Mouse (Mus musculus): ENCODE results near the gene Tyms. TPM values are rescaled to one million over a fixed set of nuclear protein-coding genes. Genes with fewer than 3 reads are reported as not detected.

The Tyms gene
- 39.4 TPM for polyA plus RNA-seq (2012; fragmentation: generic; extraction: Trizol)

GRCm38 (mm10) chr5:30072825-30073821, at the start of gene Tyms:
Gene Tyms, minus strand, starts transcription at chr5:30073617.
- peaks cover 20% of the 10 kb centered on the region for H3K36me3 ChIP-seq (ENCODE audit: control insufficient read depth, insufficient read depth)
- H3K4me3 ChIP-seq: peak within 1 kb of the TSS; percentile 89
- no peak for TF ChIP-seq SRF (IDR thresholded peaks at IDR 0.05; ENCODE audit: control insufficient read depth, insufficient read length, low read depth)
- TF ChIP-seq MAX (IDR thresholded peaks at IDR 0.05; ENCODE audit: low read depth): no peak
- TF ChIP-seq POLR2AphosphoS2 (IDR thresholded peaks at IDR 0.05; ENCODE audit: insufficient read length, low read depth): peak; percentile 85
- TF ChIP-seq REST (IDR thresholded peaks at IDR 0.05; ENCODE audit: insufficient read depth, insufficient read length): no peak
- peak; percentile 85 for TF ChIP-seq POLR2A (IDR thresholded peaks at IDR 0.05; ENCODE audit: insufficient read length, low read depth)
- peak; percentile 73 for TF ChIP-seq E2F4 (IDR thresholded peaks at IDR 0.05; ENCODE audit: insufficient read depth)
- peak; percentile 89 for TF ChIP-seq USF1 (IDR thresholded peaks at IDR 0.05; ENCODE audit: low read depth)
- TF ChIP-seq MYOD1 (IDR thresholded peaks at IDR 0.05; ENCODE audit: control insufficient read depth in 1 of 3, insufficient read length in 2 of 3, low read depth in 2 of 3): no peak
- peak within 1 kb of the TSS; percentile 37 for H3ac ChIP-seq (ENCODE audit: control insufficient read depth, insufficient read length)
- peaks cover 14% of the 10 kb centered on the region for H3K79me2 ChIP-seq (ENCODE audit: control insufficient read depth, insufficient read depth)
- H3K27me3 ChIP-seq (ENCODE audit: control insufficient read depth, insufficient read depth, insufficient read length): no peaks in the 10 kb centered on the region
- H3K4me2 ChIP-seq (ENCODE audit: low read depth): peak within 1 kb of the TSS; percentile 79

- Histone ChIP-seq H3ac (ENCODE audit: control insufficient read depth, insufficient read length) (no peak overlapping the region), H3K79me2 (ENCODE audit: control insufficient read depth, insufficient read depth) (no peaks in the 10 kb centered on the region), H3K4me3 (no peak overlapping the region), H3K27me3 (ENCODE audit: control insufficient read depth, insufficient read depth, insufficient read length) (no peaks in the 10 kb centered on the region), H3K4me2 (ENCODE audit: low read depth) (no peak overlapping the region), H3K36me3 (ENCODE audit: control insufficient read depth, insufficient read depth) (peaks cover 44% of the 10 kb centered on the region)
- TF ChIP-seq TCF12 (IDR thresholded peaks at IDR 0.05; ENCODE audit: insufficient read depth, poor library complexity, severe bottlenecking) (no peak), MAX (IDR thresholded peaks at IDR 0.05; ENCODE audit: low read depth) (no peak), REST (IDR thresholded peaks at IDR 0.05; ENCODE audit: insufficient read depth, insufficient read length) (no peak), MYOD1 (IDR thresholded peaks at IDR 0.05; ENCODE audit: control insufficient read depth in 1 of 3, insufficient read length in 2 of 3, low read depth in 2 of 3) (no peak), POLR2A (IDR thresholded peaks at IDR 0.05; ENCODE audit: insufficient read length, low read depth) (no peak), CEBPB (IDR thresholded peaks at IDR 0.05; ENCODE audit: insufficient read depth, poor library complexity, severe bottlenecking) (no peak), TCF3 (IDR thresholded peaks at IDR 0.05; ENCODE audit: insufficient read length, low read depth) (no peak), POLR2AphosphoS2 (IDR thresholded peaks at IDR 0.05; ENCODE audit: insufficient read length, low read depth) (no peak), MYOG (IDR thresholded peaks at IDR 0.05; ENCODE audit: control insufficient read depth in 1 of 3, insufficient read depth in 1 of 3, insufficient read length in 2 of 3, low read depth in 2 of 3) (no peak), E2F4 (IDR thresholded peaks at IDR 0.05; ENCODE audit: insufficient read depth) (no peak), SRF (IDR thresholded peaks at IDR 0.05; ENCODE audit: control insufficient read depth, insufficient read length, low read depth) (no peak), USF1 (IDR thresholded peaks at IDR 0.05; ENCODE audit: low read depth) (no peak)
Observed at GRCm38 (mm10) chr5:30122481-30122880, 49.1 kb upstream of the Tyms start.

- H3K79me2 ChIP-seq (ENCODE audit: control insufficient read depth, insufficient read depth): no peaks in the 10 kb centered on the region
- H3K27me3 ChIP-seq (ENCODE audit: control insufficient read depth, insufficient read depth, insufficient read length): no peaks in the 10 kb centered on the region
- peaks cover 32% of the 10 kb centered on the region for H3K36me3 ChIP-seq (ENCODE audit: control insufficient read depth, insufficient read depth)
- H3K4me2 ChIP-seq (ENCODE audit: low read depth): no peak overlapping the region
- no peak overlapping the region for H3ac ChIP-seq (ENCODE audit: control insufficient read depth, insufficient read length)
- no peak overlapping the region for H3K4me3 ChIP-seq
- no peak for TF ChIP-seq E2F4 (IDR thresholded peaks at IDR 0.05; ENCODE audit: insufficient read depth)
- no peak for TF ChIP-seq POLR2AphosphoS2 (IDR thresholded peaks at IDR 0.05; ENCODE audit: insufficient read length, low read depth)
- TF ChIP-seq REST (IDR thresholded peaks at IDR 0.05; ENCODE audit: insufficient read depth, insufficient read length): no peak
- no peak for TF ChIP-seq USF1 (IDR thresholded peaks at IDR 0.05; ENCODE audit: low read depth)
- no peak for TF ChIP-seq TCF3 (IDR thresholded peaks at IDR 0.05; ENCODE audit: insufficient read length, low read depth)
- TF ChIP-seq TCF12 (IDR thresholded peaks at IDR 0.05; ENCODE audit: insufficient read depth, poor library complexity, severe bottlenecking): no peak
- TF ChIP-seq CEBPB (IDR thresholded peaks at IDR 0.05; ENCODE audit: insufficient read depth, poor library complexity, severe bottlenecking): no peak
- no peak for TF ChIP-seq MYOG (IDR thresholded peaks at IDR 0.05; ENCODE audit: control insufficient read depth in 1 of 3, insufficient read depth in 1 of 3, insufficient read length in 2 of 3, low read depth in 2 of 3)
- TF ChIP-seq MAX (IDR thresholded peaks at IDR 0.05; ENCODE audit: low read depth): no peak
- TF ChIP-seq MYOD1 (IDR thresholded peaks at IDR 0.05; ENCODE audit: control insufficient read depth in 1 of 3, insufficient read length in 2 of 3, low read depth in 2 of 3): no peak
- no peak for TF ChIP-seq SRF (IDR thresholded peaks at IDR 0.05; ENCODE audit: control insufficient read depth, insufficient read length, low read depth)
- TF ChIP-seq POLR2A (IDR thresholded peaks at IDR 0.05; ENCODE audit: insufficient read length, low read depth): no peak
Observed at GRCm38 (mm10) chr5:30120106-30120505, 46.7 kb upstream of the Tyms start.

GRCm38 (mm10) chr5:30119163-30119562, 45.7 kb upstream of the Tyms start:
- no peak for TF ChIP-seq CEBPB (IDR thresholded peaks at IDR 0.05; ENCODE audit: insufficient read depth, poor library complexity, severe bottlenecking)
- no peak overlapping the region for H3K4me2 ChIP-seq (ENCODE audit: low read depth)
- H3K79me2 ChIP-seq (ENCODE audit: control insufficient read depth, insufficient read depth): no peaks in the 10 kb centered on the region
- H3K36me3 ChIP-seq (ENCODE audit: control insufficient read depth, insufficient read depth): peaks cover 27% of the 10 kb centered on the region
- H3ac ChIP-seq (ENCODE audit: control insufficient read depth, insufficient read length): no peak overlapping the region
- H3K4me3 ChIP-seq: no peak overlapping the region
- H3K27me3 ChIP-seq (ENCODE audit: control insufficient read depth, insufficient read depth, insufficient read length): peaks cover 8% of the 10 kb centered on the region
